Mouse (Mus musculus): ENCODE measurements around the gene Birc6.

DNA sequence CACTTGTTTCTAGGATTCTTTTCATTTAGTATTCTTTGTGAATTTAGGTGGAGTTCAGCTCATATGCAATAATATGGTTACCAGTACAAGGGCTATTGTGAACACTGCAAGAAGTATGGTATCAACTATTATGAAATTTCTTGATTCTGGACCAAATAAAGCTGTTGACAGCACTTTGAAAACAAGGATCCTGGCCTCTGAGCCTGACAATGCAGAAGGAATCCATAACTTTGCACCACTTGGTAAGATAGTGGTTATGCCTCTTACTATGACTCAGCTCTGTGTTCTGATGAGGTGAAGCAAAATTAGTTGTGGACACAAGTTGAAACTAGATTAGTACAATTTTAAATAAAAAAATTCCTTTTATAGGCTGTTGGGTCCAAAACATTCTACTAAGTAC lies 114.3 kb downstream of the Birc6 start:
- no peak for TF ChIP-seq POLR2A (IDR thresholded peaks at IDR 0.05; ENCODE audit: insufficient read depth, low read depth, low read length)
- TF ChIP-seq CTCF (IDR thresholded peaks at IDR 0.05; ENCODE audit: insufficient read depth, low read depth, low read length): no peak
